Mouse (Mus musculus) ES-Bruce4 (cell line): ENCODE results near the gene Rbm14.
A peak's percentile ranks its signal among the peaks of the same experiment; 100 is the strongest.

ENCODE experiments used
- CTCF ChIP-seq: IDR thresholded peaks from one replicate; pipeline ENCODE4 v1.8.1; 2011; ENCODE audit warnings: low read depth, low read length
- EP300 ChIP-seq: IDR thresholded peaks from 2 replicates; pipeline ENCODE4 v1.6.1; 2011; ENCODE audit warnings: low read depth, low read length; ENCODE audit not compliant: insufficient read depth
- POLR2A ChIP-seq: IDR thresholded peaks from one replicate; pipeline ENCODE4 v1.8.1; 2011; ENCODE audit warnings: low read length; ENCODE audit not compliant: insufficient read depth

DNA sequence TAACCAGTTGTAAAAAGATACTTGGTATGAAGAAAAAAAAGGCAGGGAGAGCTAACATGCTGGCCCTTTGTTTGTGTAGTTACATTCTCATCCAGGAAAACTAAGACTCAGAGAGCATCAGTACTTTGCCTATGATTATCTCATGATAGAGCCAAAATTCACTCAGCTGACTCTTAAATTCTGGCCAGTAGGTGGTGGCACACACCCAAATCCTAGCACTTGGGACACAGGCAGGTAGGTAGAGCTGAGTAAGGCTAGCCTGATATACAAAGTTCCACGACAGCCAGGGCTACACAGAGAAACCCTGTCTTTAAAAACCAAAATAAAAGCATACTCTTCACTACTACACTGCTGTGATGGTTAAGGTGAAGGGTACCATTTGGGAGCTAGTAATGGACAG is 48.6 kb downstream of the Rbm14 start:
- TF ChIP-seq CTCF (peak; percentile 18), POLR2A (no peak), EP300 (no peak)
